Mouse (Mus musculus): ENCODE data around the gene Atf7ip.

- TF ChIP-seq CTCF (IDR thresholded peaks at IDR 0.05; ENCODE audit: low read depth, low read length) (no peak), POLR2A (IDR thresholded peaks at IDR 0.05; ENCODE audit: extremely low read depth, insufficient read depth, low read length) (no peak)
Observed at GRCm38 (mm10) chr6:136493486-136493885, 12.5 kb upstream of the Atf7ip start.
